Mouse (Mus musculus) mesoderm, embryonic 11.5 days (tissue): ENCODE results near the gene Ctcf.
"Not testable (repeated sequence)": the region's sequence is repeated elsewhere in the genome, so short reads cannot be mapped to it uniquely, and the experiment has no call there.

Source experiments
- DNase-seq: peaks from one replicate; pipeline ENCODE4 v3.0.0-alpha.2; 2012; ENCODE audit warnings: low read depth, low spot score

The Ctcf gene

GRCm38 (mm10) chr8:105636018-105636962 is at the start of gene Ctcf:
Gene Ctcf (plus strand): TSS chr8:105636568.
- peak; percentile 94 for DNase-seq

DNA sequence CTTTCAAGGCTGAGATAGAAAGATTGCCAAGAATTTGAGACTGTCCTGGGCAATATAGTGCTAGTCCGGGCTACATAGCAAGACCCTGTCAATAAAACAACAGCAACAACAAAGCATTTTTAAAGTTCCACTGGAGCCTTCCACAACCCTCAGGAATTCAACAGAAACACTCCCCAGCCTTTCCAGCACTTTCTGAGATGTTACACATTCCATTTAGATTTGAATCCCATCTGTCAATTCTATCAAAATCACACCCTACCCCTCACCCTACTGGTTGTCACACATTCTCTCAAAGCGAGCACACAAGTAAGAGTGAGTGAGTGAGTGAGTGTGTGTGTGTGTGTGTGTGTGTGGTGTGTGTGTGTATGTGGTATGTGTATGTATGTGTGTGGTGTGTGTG is 43.9 kb upstream of the Ctcf start:
- DNase-seq = no peak

DNA sequence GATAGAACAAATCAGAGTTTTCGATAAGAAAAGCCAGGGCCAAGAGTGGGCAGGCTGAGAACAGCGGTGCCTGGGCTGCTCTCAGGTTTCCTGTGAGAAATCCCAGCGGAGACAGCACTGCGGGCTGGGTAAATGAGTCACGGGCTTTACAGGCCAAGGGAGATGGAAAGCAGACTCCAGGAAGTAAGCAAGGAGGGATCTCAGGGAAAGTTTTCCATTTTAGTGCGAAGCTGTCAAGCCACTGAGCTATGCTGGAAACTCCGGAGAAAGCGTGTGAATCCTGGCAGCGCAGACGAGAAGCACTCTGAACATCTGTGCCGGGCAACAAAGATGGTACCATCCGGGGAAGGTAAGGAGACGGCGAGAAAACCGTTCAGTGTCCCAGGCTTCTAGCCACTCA is 42.5 kb upstream of the Ctcf start:
- DNase-seq = peak; percentile 59

DNA sequence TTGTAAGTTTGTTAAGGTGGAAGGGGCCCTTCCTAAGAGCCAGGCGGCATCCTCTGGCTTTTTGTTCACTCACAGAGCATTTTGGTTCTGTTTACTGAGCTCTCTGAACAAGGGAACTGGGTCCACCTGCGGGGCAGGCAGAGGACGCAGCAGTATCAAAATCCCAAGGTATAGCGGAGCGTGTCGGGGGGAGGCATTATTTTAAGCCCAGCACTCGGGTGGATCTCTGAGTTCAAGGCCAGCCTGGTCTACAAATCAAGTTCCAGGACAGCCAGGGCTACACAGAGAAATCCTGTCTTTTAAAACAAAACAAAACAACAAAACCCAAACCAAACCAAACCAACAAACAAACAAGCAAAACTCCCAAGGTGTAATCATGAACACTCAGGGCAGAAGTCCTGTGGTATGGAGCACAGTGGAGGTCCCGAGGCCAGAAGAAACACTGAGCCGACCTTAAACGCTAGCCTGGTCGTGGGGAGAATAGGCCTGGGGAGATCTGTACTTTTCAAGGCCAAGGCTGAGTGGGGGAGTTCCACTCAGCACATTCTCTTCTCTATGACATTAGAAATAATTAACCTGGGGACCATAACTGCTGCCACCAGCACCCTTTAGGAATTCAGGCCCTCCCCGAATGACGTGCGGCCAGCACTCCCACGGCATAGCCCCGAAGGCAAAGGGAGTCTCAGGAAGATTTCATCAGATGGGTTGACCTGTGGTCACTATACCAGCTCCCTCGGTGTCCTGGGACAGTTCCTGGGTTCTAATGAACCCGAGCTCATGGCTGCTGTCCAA is 41.7 kb upstream of the Ctcf start:
- DNase-seq = no peak

GRCm38 (mm10) chr8:105596362-105597034 is 39.9 kb upstream of the Ctcf start:
- DNase-seq = peak; percentile 58

- no peak for DNase-seq
Measured at GRCm38 (mm10) chr8:105598777-105599176, 37.6 kb upstream of the Ctcf start.

DNA sequence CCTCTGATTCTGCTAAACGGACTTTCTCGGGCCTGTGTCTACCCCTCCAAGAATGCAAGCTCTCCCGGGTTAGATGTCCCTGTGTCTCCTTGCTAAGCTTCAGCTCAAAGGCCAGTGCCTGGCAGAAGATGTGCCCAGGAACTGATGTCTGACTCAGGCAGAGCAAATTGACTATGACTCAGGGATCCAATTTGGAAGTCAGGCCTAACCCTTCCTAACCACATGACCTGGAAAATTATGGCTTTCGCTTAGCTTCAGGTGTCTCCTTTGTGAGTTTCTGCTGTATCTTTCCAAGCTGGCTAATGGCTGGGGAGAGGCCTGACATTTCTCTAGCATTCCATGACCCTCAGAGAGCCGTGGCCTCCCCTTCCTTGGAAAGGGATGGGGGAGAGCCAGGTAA is 35.1 kb upstream of the Ctcf start:
- no peak for DNase-seq

DNA sequence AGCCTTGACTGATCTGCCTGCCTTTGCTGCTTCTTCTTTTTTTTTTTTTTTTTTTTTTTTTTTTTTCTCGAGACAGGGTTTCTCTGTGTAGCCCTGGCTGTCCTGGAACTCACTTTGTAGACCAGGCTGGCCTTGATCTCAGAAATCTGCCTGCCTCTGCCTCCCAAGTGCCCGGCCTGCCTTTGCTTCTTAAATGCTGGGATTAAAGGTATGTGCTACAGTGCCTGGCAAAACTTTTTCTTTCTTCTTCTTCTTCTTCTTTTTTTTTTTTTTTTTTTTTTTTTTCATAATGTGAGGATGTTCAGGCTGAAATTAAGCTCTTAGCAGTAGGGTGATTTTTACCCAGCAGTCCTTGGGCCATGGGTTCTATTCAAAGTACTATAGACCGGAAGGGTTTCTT is 33.8 kb upstream of the Ctcf start:
- DNase-seq = not testable (repeated sequence)

- peak; percentile 84 for DNase-seq
Measured at GRCm38 (mm10) chr8:105604804-105605381, 31.5 kb upstream of the Ctcf start, which contains the start of gene Ripor1. Gene Ripor1 (plus strand): TSS chr8:105605255.

DNA sequence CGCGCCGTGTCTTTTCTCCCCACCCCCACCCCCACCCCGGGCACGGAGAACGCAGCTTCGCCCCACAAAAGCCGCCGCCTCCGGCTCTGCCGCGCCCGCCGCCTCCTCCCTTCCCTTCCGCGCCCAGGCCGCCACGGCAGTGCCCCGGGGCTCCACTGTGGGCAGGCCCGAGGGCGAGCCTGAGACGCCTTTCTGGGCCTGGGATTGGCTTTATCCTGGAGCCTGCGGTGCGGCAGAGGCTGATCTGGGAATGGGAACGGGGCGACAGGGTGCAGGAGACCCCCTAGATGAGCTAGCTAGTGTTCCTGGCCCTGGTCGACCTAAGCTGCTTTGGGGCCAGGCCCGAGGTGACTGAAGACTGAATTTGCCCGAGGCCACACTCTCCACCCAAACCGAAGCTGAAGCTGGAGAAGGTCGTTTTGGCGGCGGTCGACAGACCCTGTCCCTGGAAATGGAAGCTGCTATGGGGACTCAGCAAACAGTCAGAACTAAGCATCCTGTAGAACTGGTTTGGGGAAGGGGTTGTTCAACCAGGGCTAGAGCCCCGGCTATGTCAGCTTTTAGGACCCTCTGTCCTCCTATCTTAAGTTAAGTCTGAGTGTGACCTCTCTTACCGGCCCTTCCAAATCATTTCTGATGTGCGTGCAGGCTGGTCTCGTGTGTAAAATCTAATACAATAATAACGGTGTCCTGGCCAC is 30.7 kb upstream of the Ctcf start:
- DNase-seq = peak; percentile 17

DNA sequence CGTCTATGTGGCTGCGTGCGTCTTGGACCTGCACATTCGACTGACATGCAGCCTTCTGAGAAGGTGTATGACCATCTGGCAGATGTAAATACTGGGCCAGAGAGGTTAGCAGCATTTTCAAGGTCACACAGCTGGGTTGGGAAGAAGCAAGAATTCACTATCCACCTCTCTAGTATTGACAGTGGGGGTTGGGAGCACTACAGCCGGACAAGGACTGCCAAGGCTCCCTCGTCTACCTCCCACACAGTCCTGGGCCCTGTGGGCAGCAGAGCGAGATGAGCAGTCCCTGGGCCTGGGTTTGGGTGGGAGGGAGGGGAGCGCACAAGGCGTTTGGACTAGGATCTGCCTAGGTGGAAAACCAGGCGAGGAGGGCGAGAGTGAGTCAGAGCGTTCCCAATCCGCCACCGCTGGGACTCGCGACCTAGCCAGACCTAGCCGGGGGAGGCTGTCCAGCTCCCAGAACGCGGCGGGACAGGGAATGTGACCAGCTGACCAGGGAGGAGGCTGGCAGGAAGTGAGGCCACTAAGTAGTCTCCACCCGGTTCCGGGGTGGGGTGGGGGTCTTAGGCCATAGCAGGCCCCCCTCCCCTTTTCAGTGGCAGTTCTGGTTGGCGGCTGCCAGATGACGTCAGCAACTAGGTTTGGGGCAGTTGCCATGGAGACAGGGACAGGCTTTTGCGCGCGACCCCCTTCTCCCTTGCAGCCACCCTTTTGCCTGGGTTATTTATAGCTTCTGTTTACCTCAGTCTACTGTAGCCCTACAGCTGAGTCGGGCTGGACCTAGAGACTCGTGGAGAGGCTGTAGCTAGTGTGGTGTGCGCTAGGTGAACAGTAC is 30.0 kb upstream of the Ctcf start:
- DNase-seq = peak; percentile 91

DNA sequence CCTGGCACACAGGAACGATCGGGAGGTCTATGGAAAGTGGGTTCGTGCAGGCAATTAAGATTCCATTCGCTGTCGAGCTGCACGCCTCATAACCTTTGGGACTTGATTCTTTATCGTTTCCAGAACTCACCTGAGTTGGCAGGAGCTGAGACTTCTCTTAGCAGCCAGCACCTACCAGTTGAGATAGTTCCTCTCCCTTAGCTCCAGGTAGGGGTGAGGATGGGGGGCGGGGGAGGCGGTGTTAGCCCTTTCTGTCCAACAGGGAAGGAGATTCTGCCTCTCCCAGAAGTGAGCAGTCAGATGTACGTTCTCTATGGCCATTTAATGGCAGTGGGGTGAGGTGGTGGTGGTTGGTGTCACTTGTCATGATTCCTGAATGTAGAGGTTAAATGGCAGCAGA is 29.3 kb upstream of the Ctcf start:
- DNase-seq = no peak

- peak; percentile 69 for DNase-seq
Measured at GRCm38 (mm10) chr8:105607684-105608083, 28.7 kb upstream of the Ctcf start.

GRCm38 (mm10) chr8:105609355-105609754 is 27.0 kb upstream of the Ctcf start:
- no peak for DNase-seq

DNA sequence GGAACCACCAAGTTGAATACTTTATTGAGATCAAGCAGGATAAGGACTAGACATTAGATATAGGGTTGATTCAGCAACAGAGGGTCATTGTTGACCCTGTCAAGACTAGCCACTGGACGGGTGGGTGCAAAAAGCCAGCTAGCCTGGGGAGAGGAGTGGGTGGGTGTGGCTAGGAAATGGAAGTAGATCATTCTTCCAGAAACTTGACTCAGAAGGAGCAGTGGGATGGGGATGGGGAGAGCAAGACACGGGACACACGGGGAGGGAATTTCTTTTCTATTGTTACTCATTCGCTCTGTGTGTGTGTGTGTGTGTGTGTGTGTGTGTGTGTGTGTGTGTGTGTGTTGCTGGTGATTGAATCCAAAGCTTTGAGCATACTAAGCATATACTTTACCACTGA is 26.6 kb upstream of the Ctcf start:
- DNase-seq = no peak

- no peak for DNase-seq
Measured at GRCm38 (mm10) chr8:105611836-105612235, 24.5 kb upstream of the Ctcf start.

DNA sequence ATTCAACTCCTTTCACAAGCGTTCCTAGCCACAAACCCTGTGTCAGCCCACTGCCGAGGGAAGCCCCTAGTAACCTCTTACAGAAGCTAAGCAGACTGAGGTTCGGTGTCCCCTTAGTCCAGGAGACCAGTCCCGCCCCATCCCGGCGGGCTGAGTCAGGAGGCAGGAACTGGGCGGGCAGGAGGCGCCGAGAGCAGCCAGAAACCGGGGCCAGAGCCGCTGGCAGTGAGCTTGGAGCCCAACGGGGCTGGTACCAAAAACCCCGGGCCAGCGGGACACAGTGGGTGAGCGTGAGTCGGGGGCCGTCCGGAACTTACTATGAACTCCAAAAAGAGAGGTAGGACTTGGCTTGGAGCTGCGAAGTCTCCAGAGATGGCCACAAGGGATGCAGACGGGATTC is 23.3 kb upstream of the Ctcf start:
- DNase-seq = no peak

DNA sequence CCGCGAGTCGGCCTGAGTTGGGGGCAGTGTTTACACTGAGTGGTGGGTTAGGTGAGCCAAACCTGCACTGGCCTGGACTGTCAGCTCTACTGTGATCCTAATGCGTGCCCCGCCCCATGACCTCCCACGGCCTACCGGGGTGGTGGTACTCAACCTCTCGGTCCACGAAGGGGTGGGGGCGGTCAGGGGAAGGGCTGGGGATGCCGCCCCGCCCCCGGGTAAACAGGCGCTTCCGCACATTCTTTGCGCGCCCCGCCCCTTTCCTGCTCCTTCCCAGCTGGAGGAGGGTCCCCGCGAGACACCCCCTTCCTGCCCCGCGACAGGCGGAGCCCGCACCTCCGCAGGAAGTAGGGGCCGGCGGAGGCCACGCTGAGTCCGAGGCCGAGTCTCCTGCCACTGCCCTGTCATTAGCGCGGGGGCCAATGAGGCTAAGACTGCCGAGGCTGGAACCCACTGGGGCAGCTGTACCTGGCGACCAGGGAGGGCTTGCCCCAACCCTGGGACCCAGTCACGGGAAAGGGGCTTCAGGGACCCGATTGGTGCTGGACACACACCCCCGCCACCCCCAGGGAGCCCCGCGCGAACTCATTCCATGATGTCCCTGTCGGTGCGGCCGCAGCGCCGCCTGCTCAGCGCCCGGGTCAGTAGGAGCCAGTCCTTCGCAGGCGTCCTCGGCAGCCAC is 22.4 kb upstream of the Ctcf start:
- DNase-seq = no peak

GRCm38 (mm10) chr8:105615942-105616341 is 20.4 kb upstream of the Ctcf start:
- no peak for DNase-seq
